Mouse (Mus musculus) CD4-positive, CD25-positive, alpha-beta regulatory T cell, adult 9 weeks (primary cell): ENCODE results near the gene Olfr857. TPM values are rescaled to one million over a fixed set of nuclear protein-coding genes. Genes with fewer than 3 reads are reported as not detected.

ENCODE experiments used
- polyA plus RNA-seq: library from polyadenylated mRNA; unstranded; fragments of 100-300 nt; shearing (Covaris generic); gene quantifications from one replicate; pipeline ENCODE4 v1.2.1, GENCODE M21; 2017

Gene Olfr857
- not detected for polyA plus RNA-seq

GRCm38 (mm10) chr9:19709133-19709532 lies at the start of gene Olfr857:
Gene Olfr857, plus strand, starts transcription at chr9:19709433.

Other genes with a start within 250 kb of the Olfr857 start
- not detected for gene Olfr850, start 231.2 kb upstream of the Olfr857 start, polyA plus RNA-seq
- gene Olfr851, start 216.1 kb upstream of the Olfr857 start, polyA plus RNA-seq: not detected
- not detected for gene Olfr853, start 168.4 kb upstream of the Olfr857 start, polyA plus RNA-seq
- gene Olfr854, start 142.1 kb upstream of the Olfr857 start, polyA plus RNA-seq: not detected
- gene Olfr855, start 126.8 kb upstream of the Olfr857 start, polyA plus RNA-seq: not detected
- 39.7 TPM for gene Zfp317, start 87.3 kb upstream of the Olfr857 start, polyA plus RNA-seq
- not detected for gene Olfr58, start 70.8 kb downstream of the Olfr857 start, polyA plus RNA-seq
- gene Olfr859, start 95.5 kb downstream of the Olfr857 start, polyA plus RNA-seq: not detected
- not detected for gene Olfr860, start 140.3 kb downstream of the Olfr857 start, polyA plus RNA-seq
- gene Olfr862, start 178.6 kb downstream of the Olfr857 start, polyA plus RNA-seq: not detected
- gene Olfr77, start 207.4 kb downstream of the Olfr857 start, polyA plus RNA-seq: 1.4 TPM